Mouse (Mus musculus): ENCODE measurements at regions not wholly inside any gene's neighbourhood (a gene's known extent, or its start where the extent isn't known, plus 50 kb on each side); places are given as distances from the start of the nearest gene placed in this dataset.

- Histone ChIP-seq H3K36me3 (ENCODE audit: control insufficient read depth, insufficient read depth, low read length) (no peaks in the 10 kb centered on the region), H3K4me1 (ENCODE audit: control insufficient read depth, insufficient read depth, low read length) (no peaks in the 10 kb centered on the region), H3K27ac (ENCODE audit: control insufficient read depth, insufficient read depth, low read depth, low read length) (no peak overlapping the region), H3K4me3 (ENCODE audit: control insufficient read depth, low read depth, low read length) (no peak overlapping the region), H3K27me3 (ENCODE audit: control insufficient read depth, insufficient read depth, low read length) (no peaks in the 10 kb centered on the region)
- no peak for TF ChIP-seq POLR2A (IDR thresholded peaks at IDR 0.05; ENCODE audit: control insufficient read depth, low read depth, low read length)
- TF ChIP-seq CTCF (IDR thresholded peaks at IDR 0.05; ENCODE audit: control insufficient read depth, insufficient read depth, insufficient replicate concordance, low read depth, low read length): no peak
Observed at GRCm38 (mm10) chr7:118042914-118043313, 73.1 kb downstream of the Rps15a start.

DNA sequence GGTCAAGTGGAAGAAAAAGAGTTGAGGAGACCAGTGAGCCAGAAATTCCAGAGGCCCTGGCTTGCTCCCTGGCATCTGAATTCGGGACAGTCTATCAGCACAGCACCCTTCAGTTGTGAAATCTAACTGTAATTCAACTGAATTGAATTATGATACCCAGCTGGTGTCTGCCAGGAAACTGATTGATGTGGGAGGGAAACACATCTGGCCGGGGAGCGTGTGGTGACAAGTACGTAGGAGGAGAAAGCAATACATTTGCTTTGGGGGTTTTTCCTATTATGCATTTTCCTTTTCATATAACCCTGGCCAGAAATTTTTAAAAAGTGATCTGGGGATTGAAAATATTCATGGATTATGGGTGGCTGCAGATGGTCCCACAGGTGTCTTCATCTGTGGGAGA, 76.1 kb downstream of the Rps15a start:
- no peaks in the 10 kb centered on the region for H3K36me3 ChIP-seq (ENCODE audit: control insufficient read depth, insufficient read depth, low read length)
- TF ChIP-seq CTCF (IDR thresholded peaks at IDR 0.05; ENCODE audit: control insufficient read depth, insufficient read depth, insufficient replicate concordance, low read depth, low read length): no peak
- TF ChIP-seq POLR2A (IDR thresholded peaks at IDR 0.05; ENCODE audit: control insufficient read depth, low read depth, low read length): no peak

GRCm38 (mm10) chr7:118037062-118037461, 78.9 kb downstream of the Rps15a start:
- Histone ChIP-seq H3K27ac (ENCODE audit: control insufficient read depth, insufficient read depth, low read depth, low read length) (no peak overlapping the region), H3K4me1 (ENCODE audit: control insufficient read depth, insufficient read depth, low read length) (no peaks in the 10 kb centered on the region), H3K27me3 (ENCODE audit: control insufficient read depth, insufficient read depth, low read length) (no peaks in the 10 kb centered on the region), H3K4me3 (ENCODE audit: control insufficient read depth, low read depth, low read length) (no peak overlapping the region), H3K36me3 (ENCODE audit: control insufficient read depth, insufficient read depth, low read length) (no peaks in the 10 kb centered on the region)
- TF ChIP-seq CTCF (IDR thresholded peaks at IDR 0.05; ENCODE audit: control insufficient read depth, insufficient read depth, insufficient replicate concordance, low read depth, low read length) (no peak), POLR2A (IDR thresholded peaks at IDR 0.05; ENCODE audit: control insufficient read depth, low read depth, low read length) (no peak)

More for the DNA sequence above, 76.1 kb downstream of the Rps15a start:
- Histone ChIP-seq H3K4me3 (ENCODE audit: control insufficient read depth, low read depth, low read length) (no peak overlapping the region), H3K27me3 (ENCODE audit: control insufficient read depth, insufficient read depth, low read length) (no peaks in the 10 kb centered on the region), H3K4me1 (ENCODE audit: control insufficient read depth, insufficient read depth, low read length) (no peaks in the 10 kb centered on the region), H3K27ac (ENCODE audit: control insufficient read depth, insufficient read depth, low read depth, low read length) (no peak overlapping the region)

GRCm38 (mm10) chr7:118026106-118026526, 89.9 kb downstream of the Rps15a start:
- Histone ChIP-seq H3K4me1 (ENCODE audit: control insufficient read depth, insufficient read depth, low read length) (no peaks in the 10 kb centered on the region), H3K36me3 (ENCODE audit: control insufficient read depth, insufficient read depth, low read length) (no peaks in the 10 kb centered on the region), H3K27ac (ENCODE audit: control insufficient read depth, insufficient read depth, low read depth, low read length) (no peak overlapping the region), H3K4me3 (ENCODE audit: control insufficient read depth, low read depth, low read length) (no peak overlapping the region), H3K27me3 (ENCODE audit: control insufficient read depth, insufficient read depth, low read length) (no peaks in the 10 kb centered on the region)
- TF ChIP-seq POLR2A (IDR thresholded peaks at IDR 0.05; ENCODE audit: control insufficient read depth, low read depth, low read length): no peak

GRCm38 (mm10) chr7:118004620-118005019, 111.4 kb downstream of the Rps15a start:
- H3K27me3 ChIP-seq (ENCODE audit: control insufficient read depth, insufficient read depth, low read length): no peaks in the 10 kb centered on the region
- TF ChIP-seq POLR2A (IDR thresholded peaks at IDR 0.05; ENCODE audit: control insufficient read depth, low read depth, low read length) (no peak), CTCF (IDR thresholded peaks at IDR 0.05; ENCODE audit: control insufficient read depth, insufficient read depth, insufficient replicate concordance, low read depth, low read length) (no peak)
- no peak overlapping the region for H3K4me3 ChIP-seq (ENCODE audit: control insufficient read depth, low read depth, low read length)
- no peaks in the 10 kb centered on the region for H3K4me1 ChIP-seq (ENCODE audit: control insufficient read depth, insufficient read depth, low read length)
- H3K36me3 ChIP-seq (ENCODE audit: control insufficient read depth, insufficient read depth, low read length): no peaks in the 10 kb centered on the region
- no peak overlapping the region for H3K27ac ChIP-seq (ENCODE audit: control insufficient read depth, insufficient read depth, low read depth, low read length)

DNA sequence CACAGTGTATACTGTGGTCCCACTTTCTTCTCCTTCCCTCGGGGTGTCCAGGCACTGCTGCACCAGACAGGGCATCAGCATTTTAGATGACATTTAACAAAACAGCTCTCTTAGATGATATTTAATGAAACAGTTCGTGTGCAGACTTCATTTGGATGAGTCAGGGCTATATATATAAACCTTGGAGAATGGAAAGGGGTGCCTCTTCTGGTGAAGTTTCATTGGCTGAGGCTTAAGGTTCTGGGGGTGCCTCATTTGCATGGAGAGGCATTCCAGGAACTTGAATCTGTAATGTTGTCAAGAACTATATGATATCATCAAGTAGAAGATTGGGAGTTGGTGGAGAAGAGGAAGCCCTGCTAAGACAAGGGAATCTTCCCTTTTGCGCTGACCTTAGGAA, 114.1 kb downstream of the Rps15a start:
- H3K27ac ChIP-seq (ENCODE audit: control insufficient read depth, insufficient read depth, low read depth, low read length): no peak overlapping the region
- no peaks in the 10 kb centered on the region for H3K36me3 ChIP-seq (ENCODE audit: control insufficient read depth, insufficient read depth, low read length)
- H3K4me1 ChIP-seq (ENCODE audit: control insufficient read depth, insufficient read depth, low read length): no peaks in the 10 kb centered on the region
- H3K27me3 ChIP-seq (ENCODE audit: control insufficient read depth, insufficient read depth, low read length): no peaks in the 10 kb centered on the region
- no peak overlapping the region for H3K4me3 ChIP-seq (ENCODE audit: control insufficient read depth, low read depth, low read length)
- TF ChIP-seq CTCF (IDR thresholded peaks at IDR 0.05; ENCODE audit: control insufficient read depth, insufficient read depth, insufficient replicate concordance, low read depth, low read length): no peak
- no peak for TF ChIP-seq POLR2A (IDR thresholded peaks at IDR 0.05; ENCODE audit: control insufficient read depth, low read depth, low read length)

DNA sequence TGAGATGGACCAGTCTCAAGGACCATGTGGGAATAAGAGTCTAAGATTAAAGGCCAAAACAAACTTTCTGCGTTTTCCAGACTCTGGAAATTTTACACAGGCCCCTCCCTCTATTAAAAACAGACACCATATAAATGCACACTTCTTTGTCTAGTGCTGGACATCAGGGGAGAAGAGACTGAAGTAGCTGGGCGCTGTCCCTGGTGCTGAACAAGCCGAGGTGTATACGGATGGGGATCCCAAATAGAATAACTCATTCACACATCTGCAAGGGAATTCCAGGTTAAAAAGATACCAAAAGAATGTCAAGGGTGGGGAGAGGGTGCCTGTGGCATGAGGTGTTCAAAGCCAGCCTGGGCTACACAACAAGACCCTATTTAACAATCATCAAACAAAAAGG, 114.9 kb downstream of the Rps15a start:
- Histone ChIP-seq H3K4me3 (ENCODE audit: control insufficient read depth, low read depth, low read length) (no peak overlapping the region), H3K36me3 (ENCODE audit: control insufficient read depth, insufficient read depth, low read length) (no peaks in the 10 kb centered on the region), H3K4me1 (ENCODE audit: control insufficient read depth, insufficient read depth, low read length) (no peaks in the 10 kb centered on the region), H3K27ac (ENCODE audit: control insufficient read depth, insufficient read depth, low read depth, low read length) (no peak overlapping the region), H3K27me3 (ENCODE audit: control insufficient read depth, insufficient read depth, low read length) (no peaks in the 10 kb centered on the region)
- TF ChIP-seq CTCF (IDR thresholded peaks at IDR 0.05; ENCODE audit: control insufficient read depth, insufficient read depth, insufficient replicate concordance, low read depth, low read length) (no peak), POLR2A (IDR thresholded peaks at IDR 0.05; ENCODE audit: control insufficient read depth, low read depth, low read length) (no peak)

DNA sequence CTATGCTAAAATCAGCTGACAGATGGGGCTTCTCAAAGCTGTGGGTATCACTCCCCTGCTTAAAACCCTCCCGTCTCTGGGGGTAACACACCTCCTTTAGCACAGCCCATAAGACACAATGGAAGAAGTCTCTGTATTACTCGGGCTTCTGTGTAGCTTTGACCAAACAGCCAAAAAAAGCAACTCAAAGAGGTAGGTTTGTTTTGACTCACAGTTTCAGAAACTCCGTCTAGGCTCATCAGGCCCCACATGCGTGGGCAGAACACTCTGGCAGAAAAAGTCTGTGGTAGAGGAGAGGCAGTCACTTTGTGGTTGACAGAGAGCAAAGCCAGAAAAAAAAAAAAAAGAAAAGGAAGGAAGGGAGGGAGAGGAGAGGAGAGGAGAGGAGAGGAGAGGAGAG, 133.8 kb downstream of the Rps15a start:
- no peaks in the 10 kb centered on the region for H3K4me1 ChIP-seq (ENCODE audit: control insufficient read depth, insufficient read depth, low read length)
- no peaks in the 10 kb centered on the region for H3K36me3 ChIP-seq (ENCODE audit: control insufficient read depth, insufficient read depth, low read length)
- H3K4me3 ChIP-seq (ENCODE audit: control insufficient read depth, low read depth, low read length): no peak overlapping the region
- H3K27ac ChIP-seq (ENCODE audit: control insufficient read depth, insufficient read depth, low read depth, low read length): no peak overlapping the region
- TF ChIP-seq POLR2A (IDR thresholded peaks at IDR 0.05; ENCODE audit: control insufficient read depth, low read depth, low read length) (no peak), CTCF (IDR thresholded peaks at IDR 0.05; ENCODE audit: control insufficient read depth, insufficient read depth, insufficient replicate concordance, low read depth, low read length) (no peak)
- H3K27me3 ChIP-seq (ENCODE audit: control insufficient read depth, insufficient read depth, low read length): no peaks in the 10 kb centered on the region
